Mouse (Mus musculus): ENCODE data around the gene Ipo13. TPM values are rescaled to one million over a fixed set of nuclear protein-coding genes. Genes with fewer than 3 reads are reported as not detected.

The Ipo13 gene
- polyA plus RNA-seq, 1 experiment, result 55.5 TPM

DNA sequence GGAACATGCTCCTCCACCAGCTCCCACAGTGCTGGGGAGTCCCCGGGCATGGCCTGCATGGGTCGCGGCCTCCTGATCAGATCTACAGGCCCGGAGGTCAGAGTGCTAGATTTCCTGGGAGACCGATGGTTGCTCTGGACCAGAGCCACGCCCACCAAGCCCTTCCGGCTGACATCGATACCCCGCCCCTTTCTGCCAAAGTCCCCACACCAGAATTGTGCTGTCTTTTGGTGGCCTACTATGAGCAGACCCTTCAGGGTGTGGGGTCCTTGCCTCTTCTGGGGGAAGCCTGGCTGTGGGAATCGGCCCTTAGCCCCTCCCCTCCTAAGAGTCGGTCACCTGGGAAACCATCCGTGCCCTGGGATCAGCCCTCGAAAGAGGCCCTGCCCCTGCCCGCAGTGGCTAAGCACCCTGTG, 42.3 kb downstream of the Ipo13 start, which contains the start of gene Ccdc24:
TSS of gene Ccdc24 (minus strand) at position 87 of the 416 bp plus-strand sequence.
- Histone ChIP-seq H3K36me3 (ENCODE audit: control insufficient read depth, insufficient read depth, low read length) (no peaks in the 10 kb centered on the region), H3K27ac (ENCODE audit: insufficient read depth, low read depth, low read length) (no peak within 1 kb of the TSS), H3K4me3 (ENCODE audit: insufficient read depth, low read depth, low read length) (peak within 1 kb of the TSS; percentile 42), H3K27me3 (replicated peaks; ENCODE audit: control insufficient read depth, insufficient read depth, low read length) (no peaks in the 10 kb centered on the region), H3K4me1 (ENCODE audit: control insufficient read depth, insufficient read depth, low read length) (no peaks in the 10 kb centered on the region)
- peak; percentile 40 for DNase-seq
- TF ChIP-seq CTCF (conservative IDR thresholded peaks at IDR 0.05; ENCODE audit: insufficient read depth, insufficient read length, low read depth, low read length) (no peak), POLR2A (IDR thresholded peaks at IDR 0.05; ENCODE audit: low read depth, low read length) (no peak)
- WGBS, result 11% methylated on average over 14 of the region's 14 CpGs

DNA sequence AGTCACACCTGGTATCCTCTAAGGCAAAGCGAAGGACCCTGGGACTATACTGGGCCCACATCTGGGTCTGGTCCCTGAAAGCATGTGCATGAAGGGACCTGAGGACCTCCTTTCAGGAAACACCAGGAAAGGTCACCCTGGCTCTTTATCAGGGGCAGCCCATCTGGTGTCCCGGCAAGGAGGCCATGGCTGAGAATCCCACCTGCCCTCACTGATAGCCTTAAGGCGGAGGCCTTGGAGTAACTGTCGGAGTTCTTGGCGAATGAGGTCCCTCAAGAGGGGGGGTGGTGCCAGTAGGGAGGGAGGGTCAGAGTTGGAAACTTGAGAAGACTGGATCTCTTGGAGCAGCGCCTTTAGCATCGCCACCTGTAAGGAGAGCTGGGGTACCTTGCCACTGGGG, 43.0 kb downstream of the Ipo13 start:
- Histone ChIP-seq H3K36me3 (ENCODE audit: control insufficient read depth, insufficient read depth, low read length) (no peaks in the 10 kb centered on the region), H3K4me3 (ENCODE audit: insufficient read depth, low read depth, low read length) (no peak overlapping the region), H3K27me3 (replicated peaks; ENCODE audit: control insufficient read depth, insufficient read depth, low read length) (no peaks in the 10 kb centered on the region), H3K4me1 (ENCODE audit: control insufficient read depth, insufficient read depth, low read length) (no peaks in the 10 kb centered on the region), H3K27ac (ENCODE audit: insufficient read depth, low read depth, low read length) (no peak overlapping the region)
- 73% methylated on average over 7 of the region's 7 CpGs for WGBS
- DNase-seq, result no peak
- TF ChIP-seq CTCF (conservative IDR thresholded peaks at IDR 0.05; ENCODE audit: insufficient read depth, insufficient read length, low read depth, low read length) (no peak), POLR2A (IDR thresholded peaks at IDR 0.05; ENCODE audit: low read depth, low read length) (no peak)

DNA sequence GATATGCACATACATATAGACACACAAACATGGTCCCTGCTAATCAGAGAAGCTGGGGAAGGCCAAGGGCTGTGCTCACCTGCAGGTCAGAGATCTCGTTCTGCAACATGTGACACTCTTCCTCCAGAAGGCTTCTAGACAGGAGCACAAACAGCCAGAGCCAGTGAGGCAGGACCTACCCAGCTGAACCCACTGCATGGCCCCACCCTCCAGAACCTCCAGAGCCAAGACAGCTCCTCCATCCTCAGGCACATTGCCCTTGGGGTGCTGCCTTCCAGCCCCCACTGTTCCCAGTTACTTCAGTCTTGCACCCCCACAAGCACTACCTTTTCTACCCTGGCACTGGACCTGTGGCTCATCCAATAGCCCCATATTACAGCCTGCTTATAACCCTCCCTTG, 44.4 kb downstream of the Ipo13 start:
- no peak for TF ChIP-seq POLR2A (IDR thresholded peaks at IDR 0.05; ENCODE audit: low read depth, low read length)
- no peak for TF ChIP-seq CTCF (conservative IDR thresholded peaks at IDR 0.05; ENCODE audit: insufficient read depth, insufficient read length, low read depth, low read length)

DNA sequence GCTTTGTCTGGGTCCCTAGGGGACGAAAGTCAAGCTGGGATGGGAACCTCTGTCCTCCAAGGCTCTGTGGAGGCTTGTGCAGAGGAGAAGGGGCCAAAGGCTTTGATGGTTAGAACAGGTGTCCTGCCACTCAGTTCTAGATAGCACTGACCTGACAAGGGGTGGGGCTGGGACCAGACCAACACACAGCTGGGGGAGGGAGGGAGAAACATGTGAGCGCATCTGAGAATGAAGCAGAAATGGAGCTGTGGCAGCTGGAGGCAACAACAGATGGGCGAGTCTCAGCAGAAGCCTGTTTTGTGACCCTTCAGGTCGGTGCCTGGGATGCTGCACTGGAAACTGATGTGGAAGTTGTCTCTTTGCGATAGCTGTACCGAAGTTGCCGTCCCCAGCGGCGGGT, 45.5 kb downstream of the Ipo13 start:
- WGBS, result 77% methylated on average over 9 of the region's 9 CpGs
- DNase-seq, result no peak
- TF ChIP-seq POLR2A (IDR thresholded peaks at IDR 0.05; ENCODE audit: low read depth, low read length) (no peak), CTCF (conservative IDR thresholded peaks at IDR 0.05; ENCODE audit: insufficient read depth, insufficient read length, low read depth, low read length) (no peak)
- Histone ChIP-seq H3K36me3 (ENCODE audit: control insufficient read depth, insufficient read depth, low read length) (no peaks in the 10 kb centered on the region), H3K4me3 (ENCODE audit: insufficient read depth, low read depth, low read length) (no peak overlapping the region), H3K4me1 (ENCODE audit: control insufficient read depth, insufficient read depth, low read length) (peaks cover 4% of the 10 kb centered on the region; the same call in 1 of the 2 replicates), H3K27ac (ENCODE audit: insufficient read depth, low read depth, low read length) (no peak overlapping the region), H3K27me3 (replicated peaks; ENCODE audit: control insufficient read depth, insufficient read depth, low read length) (no peaks in the 10 kb centered on the region)

More for the DNA sequence above, 44.4 kb downstream of the Ipo13 start:
- WGBS, result 63% methylated on average over 1 of the region's 1 CpGs
- Histone ChIP-seq H3K36me3 (ENCODE audit: control insufficient read depth, insufficient read depth, low read length) (no peaks in the 10 kb centered on the region), H3K4me3 (ENCODE audit: insufficient read depth, low read depth, low read length) (no peak overlapping the region), H3K4me1 (ENCODE audit: control insufficient read depth, insufficient read depth, low read length) (peaks cover 4% of the 10 kb centered on the region; the same call in 1 of the 2 replicates), H3K27me3 (replicated peaks; ENCODE audit: control insufficient read depth, insufficient read depth, low read length) (no peaks in the 10 kb centered on the region), H3K27ac (ENCODE audit: insufficient read depth, low read depth, low read length) (no peak overlapping the region)
- DNase-seq, result no peak

DNA sequence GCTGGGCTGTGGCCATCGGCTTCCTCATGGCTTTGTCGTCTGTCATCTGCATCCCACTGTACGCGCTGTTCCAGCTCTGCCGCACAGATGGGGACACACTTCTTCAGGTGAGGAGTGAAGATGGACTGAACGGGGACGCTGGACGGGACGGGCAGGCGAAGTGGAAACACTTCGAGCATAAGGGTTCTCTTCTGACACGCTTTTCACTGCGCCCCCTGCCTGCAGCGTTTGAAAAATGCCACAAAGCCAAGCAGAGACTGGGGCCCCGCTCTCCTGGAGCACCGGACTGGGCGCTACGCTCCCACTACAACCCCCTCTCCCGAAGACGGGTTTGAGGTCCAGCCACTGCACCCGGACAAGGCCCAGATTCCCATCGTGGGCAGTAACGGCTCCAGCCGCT, 47.0 kb downstream of the Ipo13 start:
- Histone ChIP-seq H3K27me3 (replicated peaks; ENCODE audit: control insufficient read depth, insufficient read depth, low read length) (no peaks in the 10 kb centered on the region), H3K36me3 (ENCODE audit: control insufficient read depth, insufficient read depth, low read length) (no peaks in the 10 kb centered on the region), H3K4me1 (ENCODE audit: control insufficient read depth, insufficient read depth, low read length) (peaks cover 4% of the 10 kb centered on the region; the same call in 1 of the 2 replicates), H3K4me3 (ENCODE audit: insufficient read depth, low read depth, low read length) (no peak overlapping the region), H3K27ac (ENCODE audit: insufficient read depth, low read depth, low read length) (no peak overlapping the region)
- peak; percentile 66 for DNase-seq
- peak; percentile 71 for TF ChIP-seq CTCF (conservative IDR thresholded peaks at IDR 0.05; ENCODE audit: insufficient read depth, insufficient read length, low read depth, low read length)
- no peak for TF ChIP-seq POLR2A (IDR thresholded peaks at IDR 0.05; ENCODE audit: low read depth, low read length)
- WGBS, result 21% methylated on average over 24 of the region's 24 CpGs

DNA sequence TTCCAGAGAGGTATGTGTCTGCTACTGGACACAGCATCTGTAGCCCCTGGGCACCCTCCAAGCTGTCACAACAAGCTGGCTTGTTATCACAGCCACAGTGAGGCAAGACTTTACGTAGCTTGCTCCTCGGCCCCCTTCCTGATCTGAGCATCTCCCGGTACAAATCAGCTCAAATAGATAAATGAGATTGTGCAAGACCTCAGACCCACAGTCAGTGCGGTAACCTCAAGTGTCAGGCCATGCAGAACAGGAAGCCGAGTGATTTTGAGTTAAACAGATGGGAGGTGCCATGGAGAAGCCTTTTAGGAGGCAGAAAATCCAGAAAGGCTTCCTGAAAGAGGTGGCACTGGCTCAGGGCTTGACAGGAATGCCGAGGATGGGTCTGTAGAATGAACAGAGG, 47.8 kb downstream of the Ipo13 start:
- Histone ChIP-seq H3K4me3 (ENCODE audit: insufficient read depth, low read depth, low read length) (no peak overlapping the region), H3K27me3 (replicated peaks; ENCODE audit: control insufficient read depth, insufficient read depth, low read length) (no peaks in the 10 kb centered on the region), H3K36me3 (ENCODE audit: control insufficient read depth, insufficient read depth, low read length) (no peaks in the 10 kb centered on the region), H3K27ac (ENCODE audit: insufficient read depth, low read depth, low read length) (no peak overlapping the region), H3K4me1 (ENCODE audit: control insufficient read depth, insufficient read depth, low read length) (peaks cover 4% of the 10 kb centered on the region; the same call in 1 of the 2 replicates)
- TF ChIP-seq CTCF (conservative IDR thresholded peaks at IDR 0.05; ENCODE audit: insufficient read depth, insufficient read length, low read depth, low read length) (no peak), POLR2A (IDR thresholded peaks at IDR 0.05; ENCODE audit: low read depth, low read length) (no peak)
- 77% methylated on average over 6 of the region's 6 CpGs for WGBS
- no peak for DNase-seq

DNA sequence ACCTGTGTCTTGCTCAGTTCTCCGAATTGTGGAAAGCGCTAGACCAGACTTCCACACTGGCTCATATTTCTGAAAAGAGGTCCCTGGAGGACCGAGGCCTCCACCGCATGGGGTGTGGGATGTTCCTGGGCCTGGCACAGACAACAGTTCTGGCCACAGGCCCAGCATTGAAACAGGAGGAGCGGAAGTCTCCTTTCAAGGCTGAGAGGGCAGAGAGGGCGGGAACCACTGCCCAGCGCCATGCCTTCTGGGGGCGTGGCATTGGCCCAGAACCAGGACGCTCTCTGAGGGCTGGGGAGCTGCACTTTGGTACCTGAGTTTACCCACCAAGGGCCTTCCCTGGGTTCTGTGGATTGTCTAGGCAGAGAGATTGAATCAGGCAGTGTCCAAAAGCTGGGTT, 48.7 kb downstream of the Ipo13 start:
- Histone ChIP-seq H3K27me3 (replicated peaks; ENCODE audit: control insufficient read depth, insufficient read depth, low read length) (no peaks in the 10 kb centered on the region), H3K4me1 (ENCODE audit: control insufficient read depth, insufficient read depth, low read length) (peaks cover 4% of the 10 kb centered on the region; the same call in 1 of the 2 replicates), H3K27ac (ENCODE audit: insufficient read depth, low read depth, low read length) (no peak overlapping the region), H3K36me3 (ENCODE audit: control insufficient read depth, insufficient read depth, low read length) (no peaks in the 10 kb centered on the region), H3K4me3 (ENCODE audit: insufficient read depth, low read depth, low read length) (no peak overlapping the region)
- no peak for TF ChIP-seq POLR2A (IDR thresholded peaks at IDR 0.05; ENCODE audit: low read depth, low read length)
- no peak for TF ChIP-seq CTCF (conservative IDR thresholded peaks at IDR 0.05; ENCODE audit: insufficient read depth, insufficient read length, low read depth, low read length)
- DNase-seq, result peak; percentile 94
- 24% methylated on average over 9 of the region's 9 CpGs for WGBS
